Mouse (Mus musculus) adipose tissue, adult 10 weeks (tissue): ENCODE measurements around the gene Actn1. TPM values are rescaled to one million over a fixed set of nuclear protein-coding genes. Genes with fewer than 3 reads are reported as not detected.

Source experiments
- polyA plus RNA-seq: library from polyadenylated mRNA; stranded (reverse); fragments of 350-450 nt; fragmentation: Illumina TruSeq; extraction: RNeasy Lipid Tissue Mini Kit (QIAGEN cat#74804); gene quantifications from one replicate; pipeline ENCODE4 v1.2.3, GENCODE M21; 2014; ENCODE audit warnings: low read depth, low replicate concordance

Gene Actn1
- polyA plus RNA-seq, result 45.5 TPM

DNA sequence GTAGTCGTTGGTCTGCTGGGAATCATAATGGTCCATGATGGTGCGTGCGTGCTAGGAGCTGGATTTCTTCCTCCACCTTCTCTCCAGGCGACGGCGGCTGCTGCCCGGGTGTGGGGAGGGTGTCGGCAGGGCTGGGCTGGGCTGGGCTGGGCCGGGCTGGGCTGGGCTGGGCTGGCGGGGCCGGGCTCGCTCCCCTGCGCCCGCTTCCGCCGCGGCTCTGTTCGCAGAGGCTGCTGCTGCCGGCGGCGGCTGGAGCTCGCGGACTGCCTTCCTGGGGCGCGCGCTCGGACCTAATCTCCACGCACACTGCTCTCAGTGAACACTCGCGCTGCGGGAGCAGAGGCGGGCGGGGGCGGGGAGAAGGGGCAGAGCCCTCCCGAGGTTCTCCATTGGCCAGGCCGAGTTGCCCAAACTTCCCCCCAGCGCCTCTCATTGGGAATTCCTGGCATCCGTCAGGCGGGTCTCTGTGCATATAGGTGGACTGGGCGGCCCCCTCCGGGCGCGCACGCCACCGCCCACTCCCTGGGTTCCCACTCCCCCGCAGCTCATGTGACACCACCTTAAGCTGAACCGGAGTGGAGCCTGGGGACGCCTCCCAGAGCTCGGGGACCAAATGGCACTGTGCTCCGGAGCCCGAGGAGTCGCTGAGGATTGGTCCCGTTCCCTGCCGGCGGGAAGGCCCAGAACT lies at the start of gene Actn1:
TSS of gene Actn1 (minus strand) at position 316 of the 688 bp plus-strand sequence.

Other genes with a start within 250 kb of the Actn1 start
- 88.9 TPM for gene Zfp36l1, start 147.4 kb downstream of the Actn1 start, polyA plus RNA-seq
- gene Dcaf5, start 176.2 kb upstream of the Actn1 start, polyA plus RNA-seq, result 27.1 TPM
- 14.0 TPM for gene Exd2, start 202.7 kb upstream of the Actn1 start, polyA plus RNA-seq